27 mouse cellular contexts compared by ENCODE assay signal in the genomic region with DNA sequence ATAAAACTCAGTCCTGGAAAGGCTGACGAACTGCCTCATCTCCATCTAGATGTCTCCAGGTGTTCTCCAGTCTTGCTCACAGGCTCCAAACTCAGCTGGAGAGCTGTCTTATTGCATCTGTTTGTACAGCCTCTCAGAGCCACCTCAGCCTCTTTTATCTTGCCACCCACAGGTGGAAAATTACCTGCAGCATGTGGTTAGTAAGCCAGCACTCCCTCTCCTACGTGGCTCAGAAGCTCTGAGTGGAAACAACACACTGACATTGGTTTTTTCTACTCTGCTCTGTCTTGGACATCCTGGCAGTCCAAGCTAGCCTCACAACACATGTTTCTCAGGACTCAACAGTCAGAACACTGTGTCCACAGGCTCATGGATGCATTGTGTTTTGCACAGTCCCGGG.
A peak's percentile ranks its signal among the peaks of the same experiment; 100 is the strongest.
DNase-seq lines count a peak whose midpoint lies in the region; TF ChIP-seq lines count a peak whose summit lies in the region.
"Had no signal": no experiment of that assay in that cellular context is flagged by ENCODE, and none has a peak within 500 bp of the region (broad histone marks: within the 10 kb centered on the region; RNA-seq: fewer than 3 reads in every experiment).

No protein-coding gene starts in this region.

- no peak for DNase-seq in gastrocnemius, adult 2 months
- no peak for DNase-seq in gastrocnemius, postnatal 4 days (ENCODE audit: low spot score in 2 of 2)
- peak; percentile 18 for DNase-seq in right cerebral cortex, adult 18-20 months
- no peak for DNase-seq in right cerebral cortex, postnatal 14 days
- DNase-seq in brain, adult 2 months (ENCODE audit: low read depth, low spot score), result peak; percentile 61
- DNase-seq in adrenal gland, adult 18-20 months (ENCODE audit: low spot score in 2 of 2), result no peak
- DNase-seq in cerebellum, adult 9-10 months, result no peak
- DNase-seq: adrenal gland, postnatal 14 days; cerebellum, adult 18-20 months; cerebellum, postnatal 25 days; forebrain, postnatal 0 days; gastrocnemius, postnatal 25 days; kidney, adult 2 months; kidney, postnatal 4 days; liver; lung, adult 2 months; lung, postnatal 10 days; right cerebral cortex, postnatal 4 days; thymus, postnatal 4 days had no signal

- no peak overlapping the region for H3K4me3 ChIP-seq in gastrocnemius, adult 2 months
- H3K4me3 ChIP-seq: embryonic facial prominence, embryonic 10.5 days; embryonic facial prominence, embryonic 15.5 days; forebrain, embryonic 12.5 days; midbrain, embryonic 13.5 days had no signal

- peak overlapping the region; percentile 40; the same call in 1 of the 2 replicates for H3K27ac ChIP-seq in gastrocnemius, adult 2 months
- H3K27ac ChIP-seq: embryonic facial prominence, embryonic 10.5 days; embryonic facial prominence, embryonic 15.5 days; forebrain, embryonic 12.5 days; hindbrain, embryonic 14.5 days; liver, embryonic 14.5 days; macrophage; midbrain, embryonic 13.5 days; stomach, postnatal 0 days had no signal

- intact Hi-C loops in gastrocnemius, adult 2 months (cut with DNase I), result no loop called here

- TF ChIP-seq CTCF in gastrocnemius, adult 2 months (IDR thresholded peaks at IDR 0.05), result no peak

Comparison
In these comparisons a context has a peak if more than half of its experiments do, and no peak if none do; other contexts are left out.
1. DNase-seq: peak in right cerebral cortex, adult 18-20 months (single experiment) and brain, adult 2 months (single experiment); none in gastrocnemius, adult 2 months (single experiment), gastrocnemius, postnatal 4 days (0 of 2), right cerebral cortex, postnatal 14 days (single experiment), adrenal gland, adult 18-20 months (0 of 2) and cerebellum, adult 9-10 months (single experiment).